Mouse (Mus musculus) hindbrain, embryonic 15.5 days (tissue): ENCODE results near the gene Fam118b. TPM values are rescaled to one million over a fixed set of nuclear protein-coding genes. Genes with fewer than 3 reads are reported as not detected.

Experiments used
- ATAC-seq: fragments of 200-750 bp; cut with Nextera tagmentation; 2 replicates; pipeline ENCODE4 v1.8.0; 2017; ENCODE audit warnings: low read depth, moderate number of reproducible peaks, moderate TSS enrichment; ENCODE audit not compliant: low FRiP score
- H3K27ac ChIP-seq: fragments of 300-500 bp; sonication (generic); replicated peaks from 2 replicates; pipeline ENCODE4 v1.5.1; 2015; ENCODE audit warnings: mild to moderate bottlenecking, inconsistent platforms
- H3K27me3 ChIP-seq: fragments of 300-500 bp; sonication (generic); 2 replicates; pipeline ENCODE4 v1.6.1; 2015; ENCODE audit warnings: control low read depth, inconsistent platforms
- H3K36me3 ChIP-seq: fragments of 300-500 bp; sonication (generic); 2 replicates; pipeline ENCODE4 v1.6.1; 2015; ENCODE audit warnings: control low read depth, inconsistent platforms
- H3K4me1 ChIP-seq: fragments of 300-500 bp; sonication (generic); replicated peaks from 2 replicates; pipeline ENCODE4 v1.6.1; 2015; ENCODE audit warnings: control low read depth, inconsistent platforms
- H3K4me2 ChIP-seq: fragments of 300-500 bp; sonication (generic); 2 replicates; pipeline ENCODE4 v1.6.1; 2015; ENCODE audit warnings: moderate library complexity, mild to moderate bottlenecking, inconsistent platforms
- H3K4me3 ChIP-seq: fragments of 300-500 bp; sonication (generic); 2 replicates; pipeline ENCODE4 v1.5.1; 2015; ENCODE audit warnings: mild to moderate bottlenecking, inconsistent platforms
- H3K9ac ChIP-seq: fragments of 300-500 bp; sonication (generic); 2 replicates; pipeline ENCODE4 v1.6.1; 2015; ENCODE audit warnings: inconsistent platforms
- H3K9me3 ChIP-seq: fragments of 300-500 bp; sonication (generic); 2 replicates; pipeline ENCODE4 v1.6.1; 2016; ENCODE audit warnings: control low read depth, inconsistent platforms
- WGBS: fragments of 180-500 bp; shearing (Covaris S2); methylation state at CpG from one replicate; pipeline ENCODE4 v1.1.7; 2015; 5-methylcytosine and 5-hydroxymethylcytosine counted together
- polyA plus RNA-seq: library from polyadenylated mRNA; unstranded; fragments of >200 nt; fragmentation: Nextera tagmentation; extraction: Ambion mirVana; gene quantifications from 2 replicates; pipeline ENCODE4 v1.2.1, GENCODE M21; 2015

Fam118b gene
- polyA plus RNA-seq, 1 experiment from 2014 or later = 58.1 TPM

GRCm38 (mm10) chr9:35210542-35211474 lies 56.8 kb downstream of the Fam118b start, which contains the start of gene Foxred1:
Gene Foxred1 (minus strand): TSS chr9:35211055.
- H3K4me3 ChIP-seq = peak within 1 kb of the TSS; percentile 93
- ATAC-seq = peak; percentile 100
- no peaks in the 10 kb centered on the region for H3K9me3 ChIP-seq
- peak within 1 kb of the TSS; percentile 97 for H3K27ac ChIP-seq
- 1% methylated on average over 70 of the region's 72 CpGs for WGBS
- peak within 1 kb of the TSS; percentile 89 for H3K4me2 ChIP-seq
- H3K27me3 ChIP-seq = no peaks in the 10 kb centered on the region
- peak within 1 kb of the TSS; percentile 87 for H3K9ac ChIP-seq
- H3K36me3 ChIP-seq = peaks cover 56% of the 10 kb centered on the region
- H3K4me1 ChIP-seq = peaks cover 18% of the 10 kb centered on the region

- H3K9me3 ChIP-seq = no peaks in the 10 kb centered on the region
- no peak overlapping the region for H3K4me3 ChIP-seq
- peaks cover 13% of the 10 kb centered on the region for H3K4me1 ChIP-seq
- H3K9ac ChIP-seq = no peak overlapping the region
- H3K36me3 ChIP-seq = peaks cover 40% of the 10 kb centered on the region
- no peak overlapping the region for H3K4me2 ChIP-seq
- H3K27ac ChIP-seq = no peak overlapping the region
- ATAC-seq = no peak
- 98% methylated on average over 2 of the region's 2 CpGs for WGBS
- H3K27me3 ChIP-seq = no peaks in the 10 kb centered on the region
These were observed 63.2 kb downstream of the Fam118b start for GRCm38 (mm10) chr9:35204421-35204820.

GRCm38 (mm10) chr9:35203536-35203935 lies 64.1 kb downstream of the Fam118b start:
- ATAC-seq = no peak
- Histone ChIP-seq H3K9ac (no peak overlapping the region), H3K4me3 (no peak overlapping the region), H3K27ac (no peak overlapping the region), H3K36me3 (peaks cover 38% of the 10 kb centered on the region), H3K9me3 (no peaks in the 10 kb centered on the region), H3K27me3 (no peaks in the 10 kb centered on the region), H3K4me1 (peaks cover 17% of the 10 kb centered on the region), H3K4me2 (no peak overlapping the region)
- 72% methylated on average over 3 of the region's 3 CpGs for WGBS

- no peak for ATAC-seq
These were observed 67.0 kb downstream of the Fam118b start for GRCm38 (mm10) chr9:35200529-35201060.

GRCm38 (mm10) chr9:35199772-35200471 lies 67.7 kb downstream of the Fam118b start, which contains the start of the genes Srpr and Tirap:
Gene Srpr (plus strand): TSS chr9:35200175.
Gene Tirap (minus strand): TSS chr9:35200291.
- no peaks in the 10 kb centered on the region for H3K9me3 ChIP-seq
- no peaks in the 10 kb centered on the region for H3K27me3 ChIP-seq
- peak within 1 kb of the TSS; percentile 73 for H3K4me2 ChIP-seq
- peak; percentile 88 for ATAC-seq
- H3K4me3 ChIP-seq = peak within 1 kb of the TSS; percentile 47
- 2% methylated on average over 33 of the region's 44 CpGs for WGBS
- peaks cover 7% of the 10 kb centered on the region for H3K36me3 ChIP-seq
- peak within 1 kb of the TSS; percentile 48 for H3K9ac ChIP-seq
- peaks cover 17% of the 10 kb centered on the region for H3K4me1 ChIP-seq
- H3K27ac ChIP-seq = 0 out of 2 replicates have a peak within 1 kb of the TSS, but pooled peaks have one; percentile 30

More at GRCm38 (mm10) chr9:35200529-35201060, 67.0 kb downstream of the Fam118b start:
- Histone ChIP-seq H3K27ac (no peak overlapping the region), H3K36me3 (peaks cover 13% of the 10 kb centered on the region), H3K4me1 (peaks cover 17% of the 10 kb centered on the region), H3K4me2 (peak overlapping the region; percentile 73), H3K4me3 (peak overlapping the region; percentile 47), H3K9me3 (no peaks in the 10 kb centered on the region), H3K27me3 (no peaks in the 10 kb centered on the region), H3K9ac (no peak overlapping the region)
- WGBS = 56% methylated on average over 9 of the region's 9 CpGs

GRCm38 (mm10) chr9:35198945-35199771 lies 68.4 kb downstream of the Fam118b start:
- peaks cover 17% of the 10 kb centered on the region for H3K4me1 ChIP-seq
- no peaks in the 10 kb centered on the region for H3K27me3 ChIP-seq
- no peaks in the 10 kb centered on the region for H3K9me3 ChIP-seq
- WGBS = 25% methylated on average over 18 of the region's 18 CpGs
- H3K27ac ChIP-seq = no peak overlapping the region
- no peaks in the 10 kb centered on the region for H3K36me3 ChIP-seq
- peak; percentile 73; the same call in 1 of the 2 replicates for ATAC-seq
- peak overlapping the region; percentile 73 for H3K4me2 ChIP-seq
- H3K9ac ChIP-seq = peak overlapping the region; percentile 48
- peak overlapping the region; percentile 47 for H3K4me3 ChIP-seq

- no peaks in the 10 kb centered on the region for H3K27me3 ChIP-seq
- H3K27ac ChIP-seq = no peak overlapping the region
- H3K4me1 ChIP-seq = peaks cover 17% of the 10 kb centered on the region
- no peaks in the 10 kb centered on the region for H3K36me3 ChIP-seq
- ATAC-seq = no peak
- H3K9ac ChIP-seq = no peak overlapping the region
- no peak overlapping the region for H3K4me3 ChIP-seq
- no peak overlapping the region for H3K4me2 ChIP-seq
- no peaks in the 10 kb centered on the region for H3K9me3 ChIP-seq
- WGBS = 69% methylated on average over 10 of the region's 10 CpGs
These were observed 69.3 kb downstream of the Fam118b start for GRCm38 (mm10) chr9:35198351-35198750.

- ATAC-seq = no peak
- WGBS = 95% methylated on average over 3 of the region's 3 CpGs
- H3K27me3 ChIP-seq = no peaks in the 10 kb centered on the region
- H3K4me1 ChIP-seq = peaks cover 21% of the 10 kb centered on the region
- H3K4me2 ChIP-seq = no peak overlapping the region
- H3K36me3 ChIP-seq = no peaks in the 10 kb centered on the region
- no peaks in the 10 kb centered on the region for H3K9me3 ChIP-seq
- no peak overlapping the region for H3K27ac ChIP-seq
- no peak overlapping the region for H3K9ac ChIP-seq
- no peak overlapping the region for H3K4me3 ChIP-seq
These were observed 70.0 kb downstream of the Fam118b start for GRCm38 (mm10) chr9:35197625-35198024.

- Histone ChIP-seq H3K4me1 (peaks cover 7% of the 10 kb centered on the region; the same call in 1 of the 2 replicates), H3K4me3 (no peak overlapping the region), H3K36me3 (no peaks in the 10 kb centered on the region), H3K27me3 (no peaks in the 10 kb centered on the region), H3K27ac (no peak overlapping the region), H3K9me3 (no peaks in the 10 kb centered on the region), H3K4me2 (no peak overlapping the region), H3K9ac (no peak overlapping the region)
- ATAC-seq = no peak
- whole genome bisulfite sequencing = 97% methylated on average over 3 of the region's 3 CpGs
These were observed 73.6 kb downstream of the Fam118b start for GRCm38 (mm10) chr9:35194048-35194447.

GRCm38 (mm10) chr9:35192983-35193542 lies 74.5 kb downstream of the Fam118b start:
- no peak overlapping the region for H3K4me2 ChIP-seq
- H3K36me3 ChIP-seq = no peaks in the 10 kb centered on the region
- WGBS = 72% methylated on average over 11 of the region's 11 CpGs
- ATAC-seq = no peak
- H3K27me3 ChIP-seq = no peaks in the 10 kb centered on the region
- H3K4me1 ChIP-seq = peaks cover 12% of the 10 kb centered on the region; the same call in 1 of the 2 replicates
- H3K9ac ChIP-seq = no peak overlapping the region
- H3K27ac ChIP-seq = no peak overlapping the region
- H3K9me3 ChIP-seq = no peaks in the 10 kb centered on the region
- no peak overlapping the region for H3K4me3 ChIP-seq

- 53% methylated on average over 22 of the region's 22 CpGs for WGBS
These were observed 78.9 kb downstream of the Fam118b start for GRCm38 (mm10) chr9:35188700-35189099.

More at GRCm38 (mm10) chr9:35188700-35189099, 78.9 kb downstream of the Fam118b start:
- Histone ChIP-seq H3K9me3 (no peaks in the 10 kb centered on the region), H3K27ac (peak overlapping the region; percentile 42; the same call in 1 of the 2 replicates), H3K36me3 (no peaks in the 10 kb centered on the region), H3K27me3 (no peaks in the 10 kb centered on the region), H3K9ac (no peak overlapping the region), H3K4me2 (peak overlapping the region; percentile 28), H3K4me3 (no peak overlapping the region), H3K4me1 (peaks cover 12% of the 10 kb centered on the region; the same call in 1 of the 2 replicates)
- peak; percentile 65; the same call in 1 of the 2 replicates for ATAC-seq
